Mouse (Mus musculus) ovary, postnatal 36 days (tissue): ENCODE measurements around the gene Tifa.

Experiments used
- DNase-seq: peaks from one replicate; pipeline ENCODE4 v3.0.0; 2022; ENCODE audit warnings: low spot score, mixed read lengths

Gene Tifa

DNA sequence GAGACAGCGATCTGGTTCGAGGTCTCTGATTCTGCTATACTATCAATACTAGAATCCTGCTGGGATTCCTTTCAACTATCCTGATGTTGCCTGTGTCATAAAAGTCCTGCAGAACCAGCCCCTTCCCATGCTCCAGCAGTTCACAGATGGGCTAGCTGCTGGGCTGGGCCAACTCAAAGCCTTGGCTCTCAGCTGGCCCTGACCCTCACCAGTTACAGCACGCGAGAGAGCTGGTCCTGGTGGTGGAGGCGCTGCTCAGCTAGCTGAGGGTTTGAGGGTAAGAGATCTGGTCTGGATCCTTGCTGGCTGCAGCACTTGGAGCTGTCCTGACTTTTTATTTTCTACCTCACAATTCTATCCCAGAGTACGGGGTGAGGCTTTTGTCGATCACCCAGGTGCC is 36.9 kb downstream of the Tifa start:
- no peak for DNase-seq

DNA sequence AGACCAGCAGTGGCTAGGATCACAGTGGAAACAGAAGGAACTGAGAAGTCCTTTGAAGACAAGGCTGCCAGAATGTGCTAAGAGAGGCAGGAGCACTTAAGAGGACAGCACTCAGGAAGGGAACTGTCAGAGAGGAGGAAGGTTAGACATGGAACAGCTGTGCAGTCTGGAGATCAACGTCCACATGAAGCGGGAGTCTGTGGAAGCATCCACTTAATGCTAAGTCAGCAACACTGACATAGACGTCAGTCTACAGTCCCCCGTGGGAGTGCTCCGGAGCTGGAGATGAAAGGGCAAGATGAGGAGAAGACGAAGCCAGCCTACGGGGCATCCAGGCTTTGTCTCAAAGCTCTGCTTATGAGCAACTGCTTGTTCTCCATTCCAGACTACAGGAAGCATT is 37.5 kb downstream of the Tifa start:
- DNase-seq: no peak

GRCm38 (mm10) chr3:127830183-127830582 is 40.6 kb downstream of the Tifa start:
- DNase-seq: no peak

GRCm38 (mm10) chr3:127831079-127831478 is 41.5 kb downstream of the Tifa start:
- no peak for DNase-seq

- no peak for DNase-seq
Measured at GRCm38 (mm10) chr3:127834040-127834439, 44.4 kb downstream of the Tifa start.

DNA sequence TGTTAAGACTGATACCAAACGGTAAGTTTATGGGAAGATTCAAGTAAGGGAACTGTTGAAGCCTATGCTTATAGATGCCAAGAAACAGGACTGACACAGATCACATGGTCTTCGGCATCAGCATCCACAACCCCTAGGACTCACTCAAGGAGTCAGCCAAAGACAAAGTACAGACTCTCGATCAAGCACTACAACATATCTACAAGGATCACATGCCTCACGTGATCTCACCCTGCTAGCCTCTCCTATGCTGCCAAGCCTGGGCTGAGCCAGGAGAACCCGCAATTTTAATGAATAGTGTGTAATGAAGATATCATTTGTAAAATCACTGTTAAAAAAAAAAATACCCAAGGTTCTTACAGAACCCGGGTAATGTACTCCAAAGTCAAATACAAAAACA is 46.0 kb downstream of the Tifa start:
- DNase-seq: no peak

- DNase-seq: no peak
Measured at GRCm38 (mm10) chr3:127836798-127837153, 47.2 kb downstream of the Tifa start.

- DNase-seq: peak; percentile 97
Measured at GRCm38 (mm10) chr3:127837154-127837865, 47.7 kb downstream of the Tifa start, which contains the start of gene Ap1ar. TSS of gene Ap1ar (minus strand) at chr3:127837523.

DNA sequence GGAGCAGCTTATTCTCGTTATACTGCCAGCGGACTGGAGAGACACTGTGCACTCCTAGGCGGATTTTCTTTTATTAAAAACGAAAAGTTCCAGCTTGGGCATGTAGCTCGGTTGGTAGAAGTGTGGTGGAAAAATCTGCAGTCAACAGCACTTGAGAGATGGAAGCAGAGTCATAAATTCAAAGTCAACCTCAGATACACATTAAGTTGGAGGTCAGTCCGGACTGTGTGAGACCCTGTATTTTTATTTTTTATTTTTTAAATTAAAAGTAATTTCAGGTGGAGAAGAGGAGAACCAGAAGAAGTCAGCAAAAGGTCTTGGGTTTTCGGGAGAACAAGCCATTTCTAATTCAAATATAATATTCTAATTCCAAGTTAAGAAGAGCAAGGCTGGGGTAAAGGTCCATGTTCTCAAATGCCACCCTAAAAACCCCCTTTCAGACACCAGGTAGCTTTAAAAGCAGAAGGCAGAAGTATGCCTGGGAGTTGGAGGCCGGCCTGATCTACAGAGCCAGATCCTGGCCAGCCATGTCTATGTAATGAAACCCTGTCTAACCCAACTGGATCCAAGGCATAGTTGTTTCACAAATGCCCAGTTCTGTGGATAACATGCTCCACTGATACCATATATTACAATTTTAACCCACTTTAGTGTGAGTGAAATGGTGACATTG is 48.5 kb downstream of the Tifa start:
- DNase-seq: no peak

DNA sequence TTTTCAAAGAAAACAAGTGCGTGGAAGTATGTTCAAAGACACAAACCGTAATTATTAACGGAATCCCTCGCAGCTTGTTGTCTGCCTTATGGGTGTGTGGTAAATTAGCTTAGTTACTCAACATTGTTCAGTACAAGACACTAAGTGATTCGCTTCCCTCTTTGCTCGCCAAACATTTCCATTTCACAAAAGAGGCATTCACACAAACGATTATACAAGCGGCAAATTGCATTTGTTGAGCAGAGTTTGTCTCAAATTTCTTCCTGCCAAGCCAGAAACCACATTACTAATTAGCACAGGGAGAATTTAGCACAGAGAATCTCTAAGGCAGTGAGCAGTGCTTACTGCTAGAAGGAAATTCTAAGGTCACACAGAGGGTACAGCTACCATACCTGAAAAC is 52.3 kb downstream of the Tifa start:
- DNase-seq: no peak

GRCm38 (mm10) chr3:127843324-127843940 is 53.8 kb downstream of the Tifa start:
- no peak for DNase-seq

GRCm38 (mm10) chr3:127843941-127844327 is 54.3 kb downstream of the Tifa start:
- no peak for DNase-seq

- DNase-seq: no peak
Measured at GRCm38 (mm10) chr3:127848088-127848808, 58.6 kb downstream of the Tifa start.

GRCm38 (mm10) chr3:127849922-127850321 is 60.3 kb downstream of the Tifa start:
- no peak for DNase-seq

GRCm38 (mm10) chr3:127850776-127851646 is 61.4 kb downstream of the Tifa start:
- no peak for DNase-seq

- DNase-seq: no peak
Measured at GRCm38 (mm10) chr3:127852722-127853121, 63.1 kb downstream of the Tifa start.

DNA sequence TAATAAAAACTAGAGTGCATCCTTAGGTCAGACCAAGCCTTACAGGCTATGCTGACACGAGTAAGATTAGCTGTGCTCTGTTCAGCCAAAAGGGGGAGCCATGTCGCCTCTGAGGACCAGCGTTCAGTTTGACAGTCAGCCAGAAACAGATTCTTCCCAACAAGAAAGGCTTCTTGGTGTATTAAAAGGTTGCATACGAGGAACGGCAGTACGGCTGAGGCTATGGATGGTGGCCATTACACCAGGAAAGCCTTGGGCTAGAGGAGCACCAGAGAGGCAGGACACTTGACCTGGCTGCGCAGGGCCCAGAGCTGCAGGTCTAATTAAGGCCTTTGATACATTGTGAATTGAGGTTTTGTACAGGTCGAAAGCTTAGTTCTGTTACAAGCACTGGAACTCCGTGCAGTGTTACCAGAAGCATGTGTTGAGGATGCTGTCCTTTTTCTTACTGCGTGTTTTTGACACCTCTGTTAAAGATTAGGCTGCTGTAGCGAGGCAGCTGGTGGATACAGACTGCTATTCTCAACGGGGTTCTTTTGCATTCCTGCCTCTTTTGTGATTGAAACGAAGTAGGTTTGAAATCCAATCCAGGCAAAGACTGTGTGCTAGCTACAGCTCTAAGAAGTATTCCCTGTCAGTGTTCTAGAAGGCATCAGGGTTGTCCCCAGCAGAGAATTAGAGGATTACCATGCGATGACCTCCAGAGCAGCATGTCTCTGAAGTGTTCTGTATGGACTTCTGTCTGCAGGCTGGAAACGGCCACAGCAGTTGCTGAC is 64.0 kb downstream of the Tifa start:
- peak; percentile 48 for DNase-seq

DNA sequence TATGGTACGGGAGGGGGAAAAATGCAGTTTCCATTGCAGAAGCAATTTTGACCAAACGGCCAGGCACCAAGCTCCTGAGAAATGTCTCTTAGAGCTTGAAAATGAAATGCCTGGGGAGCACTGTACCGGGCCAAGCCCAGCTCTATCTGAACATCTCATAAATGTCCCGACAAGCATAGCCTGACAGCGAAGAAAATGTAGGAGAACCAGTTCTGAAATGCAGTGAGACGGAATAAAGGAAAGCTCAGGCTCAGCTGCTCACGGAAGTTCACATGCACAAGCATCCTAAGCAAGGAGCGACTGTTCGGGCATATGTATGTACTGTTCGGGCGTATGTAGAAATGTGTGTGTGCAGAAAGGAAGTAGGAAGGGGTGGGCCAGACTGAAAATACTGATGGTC is 71.7 kb downstream of the Tifa start:
- no peak for DNase-seq

DNA sequence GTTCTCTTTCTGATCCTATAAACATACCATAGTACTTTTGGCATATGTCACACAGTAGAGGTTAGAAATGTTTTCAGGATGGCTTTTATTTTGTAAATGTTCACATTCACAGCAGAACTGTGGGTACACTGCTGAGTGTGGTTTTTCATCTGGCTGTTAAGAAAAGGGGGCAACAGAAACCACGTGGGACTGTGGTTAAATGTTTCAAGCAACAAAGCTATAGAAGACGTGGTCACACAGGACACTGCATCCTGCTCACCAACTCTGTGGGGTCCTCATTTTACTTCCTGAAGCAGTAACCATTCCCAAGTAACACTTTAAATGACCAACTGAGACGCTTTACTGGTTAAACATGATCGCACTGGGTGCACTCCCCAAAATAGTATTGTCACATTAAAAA is 72.9 kb downstream of the Tifa start:
- DNase-seq: no peak

DNA sequence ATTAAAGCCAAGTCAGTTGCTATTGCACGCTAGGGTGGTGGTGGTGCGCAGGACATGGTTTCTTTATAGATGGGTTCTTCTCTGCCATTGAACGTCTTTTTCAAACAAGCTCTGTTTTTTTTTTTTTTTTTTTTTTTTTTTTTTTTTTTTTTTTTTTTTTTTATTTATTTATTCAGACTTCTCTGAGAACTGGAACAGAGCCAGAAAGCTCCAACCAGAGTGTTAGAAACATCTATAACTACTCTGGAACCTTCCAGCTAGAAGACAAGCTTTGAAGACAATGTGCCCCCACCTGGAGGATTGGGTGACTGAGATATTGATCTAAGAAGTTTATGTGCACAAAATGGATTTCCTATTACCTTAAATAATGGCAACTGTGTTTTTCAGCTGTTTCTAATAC is 74.0 kb downstream of the Tifa start:
- no peak for DNase-seq

DNA sequence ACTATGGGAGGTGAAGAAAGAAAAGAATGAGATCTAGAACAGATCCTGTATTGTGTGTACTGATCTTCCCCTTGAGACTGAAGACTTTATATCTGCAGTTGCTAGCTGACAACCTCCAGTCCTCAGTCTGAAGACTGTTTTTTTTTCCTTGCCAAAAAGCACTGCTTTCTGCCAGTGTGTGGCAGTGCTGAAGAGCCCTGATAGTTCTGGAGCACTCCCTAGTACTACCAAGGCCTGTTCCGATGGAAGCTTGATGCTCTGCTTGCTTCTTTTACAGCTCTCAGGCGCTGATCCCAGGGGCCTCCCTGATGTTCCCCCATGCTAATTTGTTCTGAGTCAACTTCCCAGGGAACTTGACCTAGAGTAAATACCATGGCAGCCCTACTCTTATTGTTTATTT is 74.6 kb downstream of the Tifa start:
- DNase-seq: no peak
